Mouse (Mus musculus): Measurements from ENCODE around the gene Chil5. TPM values are rescaled to one million over a fixed set of nuclear protein-coding genes. Genes with fewer than 3 reads are reported as not detected.
"Not testable (repeated sequence)": the region's sequence is repeated elsewhere in the genome, so short reads cannot be mapped to it uniquely, and the experiment has no call there.

Gene Chil5
- total RNA-seq (2014; fragmentation: Nextera tagmentation) (not detected in 2 replicates), total RNA-seq (2017) (not detected in 2 replicates), polyA plus RNA-seq (2012) (not detected in 2 replicates)

DNA sequence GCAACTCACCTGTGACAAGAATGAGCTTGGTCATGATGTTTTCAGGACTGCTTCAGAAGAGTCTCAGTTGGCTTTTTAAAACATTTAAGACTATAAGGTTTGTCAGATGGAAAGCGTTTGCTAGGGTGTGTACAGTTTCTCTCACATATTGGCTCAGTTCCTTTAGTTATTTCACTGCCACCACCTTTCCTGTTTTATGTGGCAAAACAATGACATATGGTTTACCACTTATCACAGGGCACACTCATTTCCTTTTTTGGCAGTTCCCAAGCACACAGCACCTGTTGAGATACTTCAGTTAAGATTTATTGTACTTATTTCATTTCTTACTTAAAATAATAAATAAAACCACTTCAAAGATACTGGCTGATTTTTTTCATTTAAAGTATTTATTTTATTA lies at the start of gene Chil5:
Gene Chil5 (minus strand): TSS at position 34 of the 400 bp plus-strand sequence.
- Histone ChIP-seq H3K36me3 (replicated peaks) (no peaks in the 10 kb centered on the region), H3K4me1 (ENCODE audit: insufficient read depth, low read depth, low read length) (no peaks in the 10 kb centered on the region), H3K9me3 (replicated peaks) (no peaks in the 10 kb centered on the region), H3K4me3 (ENCODE audit: low read depth, low read length) (no peak within 1 kb of the TSS), H3K27me3 (ENCODE audit: insufficient read depth, low read length) (no peaks in the 10 kb centered on the region)
- ATAC-seq (ENCODE audit: extremely low read depth, insufficient number of reproducible peaks, low FRiP score, poor library complexity, severe bottlenecking) (no peak), DNase-seq (ENCODE audit: low spot score) (no peak)
- TF ChIP-seq GATA1 (IDR thresholded peaks at IDR 0.05; ENCODE audit: borderline replicate concordance, low read length) (no peak), GATA2 (IDR thresholded peaks at IDR 0.05; ENCODE audit: borderline replicate concordance, low read depth, low read length) (no peak), CTCF (IDR thresholded peaks at IDR 0.05; ENCODE audit: low read depth, low read length) (no peak), TAL1 (conservative IDR thresholded peaks at IDR 0.05; ENCODE audit: low read depth, low read length) (no peak), POLR2AphosphoS5 (IDR thresholded peaks at IDR 0.05; ENCODE audit: insufficient replicate concordance, low read depth, low read length) (no peak)

DNA sequence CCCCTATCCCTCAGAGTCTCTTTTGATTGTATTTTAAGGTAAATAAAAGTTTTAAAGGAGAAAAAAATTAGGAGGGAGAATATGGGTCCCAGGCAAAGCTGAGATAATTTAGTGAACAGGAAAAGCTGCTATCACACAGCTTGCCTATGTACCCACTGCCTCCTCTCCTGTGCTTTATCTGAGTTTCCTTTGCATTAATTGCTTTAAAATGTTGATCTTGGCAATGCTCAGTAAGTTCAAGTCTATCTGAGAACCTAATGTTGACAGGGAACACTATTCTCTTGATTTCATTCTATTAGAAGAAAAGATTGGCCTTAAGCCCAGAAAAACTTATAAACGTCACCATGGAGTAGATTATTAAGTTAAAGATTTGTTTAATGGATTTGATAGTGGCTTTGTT lies 42.2 kb upstream of the Chil5 start:
- Histone ChIP-seq H3K27me3 (ENCODE audit: insufficient read depth, low read length) (no peaks in the 10 kb centered on the region), H3K9me3 (replicated peaks) (no peaks in the 10 kb centered on the region), H3K36me3 (replicated peaks) (no peaks in the 10 kb centered on the region), H3K4me1 (ENCODE audit: insufficient read depth, low read depth, low read length) (no peaks in the 10 kb centered on the region), H3K4me3 (ENCODE audit: low read depth, low read length) (no peak overlapping the region)
- ATAC-seq (ENCODE audit: extremely low read depth, insufficient number of reproducible peaks, low FRiP score, poor library complexity, severe bottlenecking) (no peak), DNase-seq (ENCODE audit: low spot score) (no peak)
- TF ChIP-seq POLR2AphosphoS5 (IDR thresholded peaks at IDR 0.05; ENCODE audit: insufficient replicate concordance, low read depth, low read length) (no peak), GATA1 (IDR thresholded peaks at IDR 0.05; ENCODE audit: borderline replicate concordance, low read length) (no peak), TAL1 (conservative IDR thresholded peaks at IDR 0.05; ENCODE audit: low read depth, low read length) (no peak), CTCF (IDR thresholded peaks at IDR 0.05; ENCODE audit: low read depth, low read length) (no peak), GATA2 (IDR thresholded peaks at IDR 0.05; ENCODE audit: borderline replicate concordance, low read depth, low read length) (no peak)

DNA sequence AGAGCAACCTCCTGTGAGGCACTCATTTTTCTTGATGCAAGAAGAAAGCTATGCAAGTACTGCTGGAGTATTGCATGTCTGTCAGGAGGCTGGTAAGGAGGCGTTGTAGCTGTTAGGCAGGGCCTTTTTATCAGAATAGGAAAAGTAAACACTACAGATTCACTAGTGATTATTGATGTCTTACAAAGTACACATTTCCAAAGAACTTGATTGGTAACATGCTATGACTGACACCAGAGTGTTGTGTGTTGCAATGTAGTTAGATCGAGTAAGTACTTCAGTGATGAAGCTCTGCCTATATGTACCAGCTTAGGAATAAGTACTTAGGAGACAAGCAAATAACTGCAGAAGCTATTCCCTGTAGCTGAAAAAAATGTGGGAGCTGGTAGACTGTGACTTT lies 38.4 kb upstream of the Chil5 start:
- H3K4me1 ChIP-seq (ENCODE audit: insufficient read depth, low read depth, low read length) = no peaks in the 10 kb centered on the region
- no peaks in the 10 kb centered on the region for H3K9me3 ChIP-seq (replicated peaks)
- H3K27me3 ChIP-seq (ENCODE audit: insufficient read depth, low read length) = no peaks in the 10 kb centered on the region
- TF ChIP-seq CTCF (IDR thresholded peaks at IDR 0.05; ENCODE audit: low read depth, low read length) (no peak), GATA2 (IDR thresholded peaks at IDR 0.05; ENCODE audit: borderline replicate concordance, low read depth, low read length) (no peak), POLR2AphosphoS5 (IDR thresholded peaks at IDR 0.05; ENCODE audit: insufficient replicate concordance, low read depth, low read length) (no peak), GATA1 (IDR thresholded peaks at IDR 0.05; ENCODE audit: borderline replicate concordance, low read length) (no peak), TAL1 (conservative IDR thresholded peaks at IDR 0.05; ENCODE audit: low read depth, low read length) (no peak)
- no peaks in the 10 kb centered on the region for H3K36me3 ChIP-seq (replicated peaks)
- no peak overlapping the region for H3K4me3 ChIP-seq (ENCODE audit: low read depth, low read length)
- no peak for DNase-seq (ENCODE audit: low spot score)
- ATAC-seq (ENCODE audit: extremely low read depth, insufficient number of reproducible peaks, low FRiP score, poor library complexity, severe bottlenecking) = no peak

DNA sequence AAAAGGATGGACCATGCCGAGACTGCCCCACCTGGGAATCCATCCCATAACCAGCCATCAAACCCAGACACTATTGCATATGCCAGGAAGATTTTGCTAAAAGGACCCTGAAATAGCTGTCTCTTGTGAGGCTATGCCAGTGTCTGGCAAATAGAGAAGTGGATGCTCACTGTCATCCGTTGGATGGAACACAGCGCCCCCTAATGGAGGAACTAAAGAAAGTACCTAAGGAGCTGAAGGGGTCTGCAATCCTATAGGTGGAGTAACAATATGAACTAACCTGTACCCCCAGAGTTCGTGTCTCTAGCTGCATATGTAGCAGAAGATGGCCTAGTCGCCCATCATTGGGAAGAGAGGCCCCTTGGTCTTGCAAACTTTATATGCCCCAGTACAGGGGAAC lies 35.1 kb upstream of the Chil5 start:
- not testable (repeated sequence) for H3K9me3 ChIP-seq (replicated peaks); H3K4me1 ChIP-seq (ENCODE audit: insufficient read depth, low read depth, low read length); DNase-seq (ENCODE audit: low spot score); H3K4me3 ChIP-seq (ENCODE audit: low read depth, low read length); ATAC-seq (ENCODE audit: extremely low read depth, insufficient number of reproducible peaks, low FRiP score, poor library complexity, severe bottlenecking); H3K27me3 ChIP-seq (ENCODE audit: insufficient read depth, low read length); H3K36me3 ChIP-seq (replicated peaks)
- peak; percentile 24 for TF ChIP-seq CTCF (IDR thresholded peaks at IDR 0.05; ENCODE audit: low read depth, low read length)

GRCm38 (mm10) chr3:106057966-106058365 lies 25.4 kb upstream of the Chil5 start:
- no peak overlapping the region for H3K4me3 ChIP-seq (ENCODE audit: low read depth, low read length)
- peaks cover 3% of the 10 kb centered on the region; the same call in 1 of the 2 replicates for H3K27me3 ChIP-seq (ENCODE audit: insufficient read depth, low read length)
- no peaks in the 10 kb centered on the region for H3K9me3 ChIP-seq (replicated peaks)
- ATAC-seq (ENCODE audit: extremely low read depth, insufficient number of reproducible peaks, low FRiP score, poor library complexity, severe bottlenecking) (no peak), DNase-seq (ENCODE audit: low spot score) (no peak)
- H3K36me3 ChIP-seq (replicated peaks) = no peaks in the 10 kb centered on the region
- TF ChIP-seq POLR2AphosphoS5 (IDR thresholded peaks at IDR 0.05; ENCODE audit: insufficient replicate concordance, low read depth, low read length) (no peak), GATA1 (IDR thresholded peaks at IDR 0.05; ENCODE audit: borderline replicate concordance, low read length) (no peak), CTCF (IDR thresholded peaks at IDR 0.05; ENCODE audit: low read depth, low read length) (no peak), GATA2 (IDR thresholded peaks at IDR 0.05; ENCODE audit: borderline replicate concordance, low read depth, low read length) (no peak)
- H3K4me1 ChIP-seq (ENCODE audit: insufficient read depth, low read depth, low read length) = no peaks in the 10 kb centered on the region

DNA sequence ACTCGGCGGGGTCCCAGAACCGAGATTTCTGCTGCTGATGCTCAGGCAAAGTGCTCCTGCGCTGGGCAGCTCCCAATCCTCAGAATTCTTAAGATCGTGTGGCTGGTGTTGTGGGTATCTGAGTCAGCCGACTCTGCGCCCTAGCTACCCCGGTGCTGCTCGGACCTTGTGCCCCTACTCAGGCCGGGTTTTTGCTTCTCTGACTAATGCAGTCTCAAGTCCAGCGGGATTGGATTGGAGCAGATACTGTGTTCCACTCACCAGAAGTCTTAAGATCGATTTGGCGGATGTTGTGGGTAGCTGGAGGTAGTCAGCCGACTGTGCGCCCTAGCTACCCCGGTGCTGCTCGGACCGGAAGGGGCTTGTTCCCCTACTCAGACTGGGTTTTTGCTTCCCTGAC lies 19.3 kb upstream of the Chil5 start:
- Histone ChIP-seq H3K4me1 (ENCODE audit: insufficient read depth, low read depth, low read length) (no peaks in the 10 kb centered on the region), H3K27me3 (ENCODE audit: insufficient read depth, low read length) (no peaks in the 10 kb centered on the region), H3K36me3 (replicated peaks) (no peaks in the 10 kb centered on the region), H3K9me3 (replicated peaks) (no peaks in the 10 kb centered on the region), H3K4me3 (ENCODE audit: low read depth, low read length) (no peak overlapping the region)
- no peak for TF ChIP-seq GATA1 (IDR thresholded peaks at IDR 0.05; ENCODE audit: borderline replicate concordance, low read length)
- DNase-seq (ENCODE audit: low spot score) = no peak
- no peak for ATAC-seq (ENCODE audit: extremely low read depth, insufficient number of reproducible peaks, low FRiP score, poor library complexity, severe bottlenecking)

DNA sequence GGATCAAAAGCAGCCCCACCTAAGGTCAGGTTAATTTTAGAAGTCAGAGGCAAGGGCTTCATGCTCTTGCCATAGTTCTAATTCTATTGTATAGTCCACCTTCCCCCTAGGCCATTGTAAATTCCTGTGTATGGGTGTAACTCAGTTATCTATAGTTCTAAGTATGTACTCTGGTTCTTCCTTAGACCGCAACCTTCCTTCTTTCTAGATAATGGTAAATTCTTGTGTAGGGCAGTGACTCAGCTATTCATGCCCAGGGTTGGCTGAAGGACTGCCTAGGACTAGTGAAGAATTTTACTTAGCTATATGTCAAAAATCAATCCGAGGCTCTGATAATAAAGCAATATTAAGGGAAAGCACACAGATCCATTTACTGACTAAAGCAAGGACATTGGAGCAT lies 7.7 kb upstream of the Chil5 start:
- Histone ChIP-seq H3K9me3 (replicated peaks) (no peaks in the 10 kb centered on the region), H3K4me3 (ENCODE audit: low read depth, low read length) (no peak overlapping the region), H3K36me3 (replicated peaks) (no peaks in the 10 kb centered on the region), H3K27me3 (ENCODE audit: insufficient read depth, low read length) (no peaks in the 10 kb centered on the region), H3K4me1 (ENCODE audit: insufficient read depth, low read depth, low read length) (no peaks in the 10 kb centered on the region)
- TF ChIP-seq POLR2AphosphoS5 (IDR thresholded peaks at IDR 0.05; ENCODE audit: insufficient replicate concordance, low read depth, low read length) = no peak
- no peak for TF ChIP-seq GATA1 (IDR thresholded peaks at IDR 0.05; ENCODE audit: borderline replicate concordance, low read length)
- no peak for TF ChIP-seq GATA2 (IDR thresholded peaks at IDR 0.05; ENCODE audit: borderline replicate concordance, low read depth, low read length)
- no peak for TF ChIP-seq TAL1 (conservative IDR thresholded peaks at IDR 0.05; ENCODE audit: low read depth, low read length)
- TF ChIP-seq CTCF (IDR thresholded peaks at IDR 0.05; ENCODE audit: low read depth, low read length) = no peak
- no peak for DNase-seq (ENCODE audit: low spot score)
- no peak for ATAC-seq (ENCODE audit: extremely low read depth, insufficient number of reproducible peaks, low FRiP score, poor library complexity, severe bottlenecking)

Data from G1E (cell line).